ENCODE assay signal across 18 mouse cellular contexts in genomic region chr5:132759751-132760150, GRCm38 (mm10).
"Had no signal": no experiment of that assay in that cellular context is flagged by ENCODE, and none has a peak within 500 bp of the region (broad histone marks: within the 10 kb centered on the region; RNA-seq: fewer than 3 reads in every experiment).

No protein-coding gene starts in this region.

- H3K27me3 ChIP-seq: midbrain, embryonic 13.5 days; neural tube, embryonic 13.5 days; neural tube, embryonic 15.5 days had no signal

- DNase-seq: lung, adult 18-20 months; lung, postnatal 10 days; lung, postnatal 4 days; retina, postnatal 1 day; right cerebral cortex, adult 18-20 months; right cerebral cortex, postnatal 25 days; right cerebral cortex, postnatal 4 days; spleen, adult 18-20 months; thymus, adult 18-20 months; thymus, postnatal 14 days; thymus, postnatal 36 days had no signal

- H3K4me2 ChIP-seq: lung, embryonic 14.5 days; midbrain, embryonic 11.5 days; midbrain, embryonic 13.5 days; neural tube, embryonic 13.5 days; neural tube, embryonic 15.5 days had no signal

- H3K4me3 ChIP-seq: midbrain, embryonic 13.5 days; myocyte; neural tube, embryonic 13.5 days; neural tube, embryonic 15.5 days had no signal

- ATAC-seq: midbrain, embryonic 13.5 days; midbrain, embryonic 16.5 days had no signal

- H3K4me1 ChIP-seq: midbrain, embryonic 13.5 days; neural tube, embryonic 13.5 days; neural tube, embryonic 15.5 days had no signal

- H3K9ac ChIP-seq: lung, embryonic 14.5 days; midbrain, embryonic 13.5 days; neural tube, embryonic 13.5 days; neural tube, embryonic 15.5 days had no signal

- H3K36me3 ChIP-seq: midbrain, embryonic 13.5 days; neural tube, embryonic 13.5 days; neural tube, embryonic 15.5 days had no signal

- H3K27ac ChIP-seq: midbrain, embryonic 13.5 days; neural tube, embryonic 13.5 days; neural tube, embryonic 15.5 days had no signal

- H3K9me3 ChIP-seq: midbrain, embryonic 13.5 days; neural tube, embryonic 13.5 days; neural tube, embryonic 15.5 days had no signal
